ENCODE assay signal across 26 mouse cellular contexts in genomic region chr19:44745741-44746140, GRCm38 (mm10). TPM values are rescaled to one million over a fixed set of nuclear protein-coding genes. Genes with fewer than 3 reads are reported as not detected.
A peak's percentile ranks its signal among the peaks of the same experiment; 100 is the strongest.
DNase-seq lines count a peak whose midpoint lies in the region; ATAC-seq and TF ChIP-seq lines count a peak whose summit lies in the region.
"Had no signal": no experiment of that assay in that cellular context is flagged by ENCODE, and none has a peak within 500 bp of the region (broad histone marks: within the 10 kb centered on the region; RNA-seq: fewer than 3 reads in every experiment).

No protein-coding gene starts in this region.

- peak; percentile 12 for DNase-seq in hindbrain, embryonic 10.5 days (ENCODE audit: low spot score)
- no peak for DNase-seq in hindbrain, postnatal 0 days (ENCODE audit: low spot score)
- DNase-seq in kidney, postnatal 14 days = no peak
- DNase-seq in neural tube, embryonic 10.5 days (ENCODE audit: extremely low spot score, low spot score) = peak; percentile 36
- no peak for DNase-seq in layer of hippocampus, adult 8-10 months (ENCODE audit: low spot score in 2 of 2)
- DNase-seq: adrenal gland, postnatal 25 days; cerebellum, adult 9-10 months; gastrocnemius, postnatal 36 days; heart, adult 2 months; heart, postnatal 14 days; lung, embryonic 14.5 days; right cerebral cortex, postnatal 4 days; thymus, postnatal 14 days had no signal

- TF ChIP-seq CTCF in hindbrain, postnatal 0 days (IDR thresholded peaks at IDR 0.05; ENCODE audit: low read depth) = no peak

- H3K9ac ChIP-seq in hindbrain, postnatal 0 days (replicated peaks; ENCODE audit: low read length) = no peak overlapping the region
- H3K9ac ChIP-seq in kidney, embryonic 15.5 days = peak overlapping the region; percentile 77; the same call in 1 of the 2 replicates
- no peak overlapping the region for H3K9ac ChIP-seq in neural tube, embryonic 15.5 days (replicated peaks)
- H3K9ac ChIP-seq: embryonic facial prominence, embryonic 13.5 days; forebrain, embryonic 12.5 days; limb, embryonic 15.5 days; liver, embryonic 14.5 days; lung, embryonic 14.5 days had no signal

- H3K36me3 ChIP-seq in hindbrain, embryonic 10.5 days = no peaks in the 10 kb centered on the region
- no peaks in the 10 kb centered on the region for H3K36me3 ChIP-seq in hindbrain, postnatal 0 days (ENCODE audit: insufficient read depth, low read length)
- no peaks in the 10 kb centered on the region for H3K36me3 ChIP-seq in kidney, embryonic 15.5 days
- H3K36me3 ChIP-seq in neural tube, embryonic 15.5 days = no peaks in the 10 kb centered on the region
- H3K36me3 ChIP-seq: embryonic facial prominence, embryonic 13.5 days; forebrain, embryonic 12.5 days; heart, embryonic 13.5 days; limb, embryonic 15.5 days had no signal

- peaks cover 100% of the 10 kb centered on the region for H3K27me3 ChIP-seq in hindbrain, embryonic 10.5 days (ENCODE audit: insufficient read depth, poor library complexity, severe bottlenecking)
- peaks cover 91% of the 10 kb centered on the region for H3K27me3 ChIP-seq in hindbrain, postnatal 0 days (ENCODE audit: insufficient read depth, low read length)
- peaks cover 87% of the 10 kb centered on the region for H3K27me3 ChIP-seq in kidney, embryonic 15.5 days
- H3K27me3 ChIP-seq in neural tube, embryonic 15.5 days (replicated peaks) = peaks cover 93% of the 10 kb centered on the region

- no peak overlapping the region for H3K4me3 ChIP-seq in hindbrain, embryonic 10.5 days
- no peak overlapping the region for H3K4me3 ChIP-seq in hindbrain, postnatal 0 days (ENCODE audit: low read length)
- peak overlapping the region; percentile 59 for H3K4me3 ChIP-seq in kidney, embryonic 15.5 days (replicated peaks)
- no peak overlapping the region for H3K4me3 ChIP-seq in neural tube, embryonic 15.5 days (replicated peaks)
- H3K4me3 ChIP-seq: erythroblast, embryonic 14.5 days; heart, adult 2 months; myocyte had no signal

- 5% methylated on average over 6 of the region's 6 CpGs for WGBS in hindbrain, embryonic 10.5 days
- WGBS in hindbrain, postnatal 0 days = 14% methylated on average over 6 of the region's 6 CpGs
- 4% methylated on average over 6 of the region's 6 CpGs for WGBS in kidney, embryonic 15.5 days
- 6% methylated on average over 6 of the region's 6 CpGs for WGBS in neural tube, embryonic 15.5 days

- peaks cover 67% of the 10 kb centered on the region for H3K4me1 ChIP-seq in hindbrain, embryonic 10.5 days (replicated peaks)
- H3K4me1 ChIP-seq in hindbrain, postnatal 0 days (ENCODE audit: insufficient read depth, low read length) = no peaks in the 10 kb centered on the region
- peaks cover 53% of the 10 kb centered on the region for H3K4me1 ChIP-seq in kidney, embryonic 15.5 days
- peaks cover 31% of the 10 kb centered on the region for H3K4me1 ChIP-seq in neural tube, embryonic 15.5 days

- no peaks in the 10 kb centered on the region for H3K9me3 ChIP-seq in hindbrain, embryonic 10.5 days
- H3K9me3 ChIP-seq in hindbrain, postnatal 0 days (ENCODE audit: low read length) = no peaks in the 10 kb centered on the region
- H3K9me3 ChIP-seq in kidney, embryonic 15.5 days (replicated peaks) = no peaks in the 10 kb centered on the region
- no peaks in the 10 kb centered on the region for H3K9me3 ChIP-seq in neural tube, embryonic 15.5 days (replicated peaks)
- H3K9me3 ChIP-seq: embryonic facial prominence, embryonic 13.5 days; forebrain, embryonic 12.5 days; heart, embryonic 13.5 days; limb, embryonic 15.5 days had no signal

- no peak for ATAC-seq in hindbrain, postnatal 0 days
- ATAC-seq in kidney, embryonic 15.5 days (replicated peaks; ENCODE audit: low FRiP score) = no peak
- no peak for ATAC-seq in neural tube, embryonic 15.5 days (ENCODE audit: low FRiP score)
- ATAC-seq: CD4-positive, CD25-positive, alpha-beta regulatory T cell, adult 4 months; midbrain, embryonic 16.5 days had no signal

- H3K27ac ChIP-seq in hindbrain, embryonic 10.5 days = no peak overlapping the region
- H3K27ac ChIP-seq in hindbrain, postnatal 0 days = no peak overlapping the region
- H3K27ac ChIP-seq in kidney, embryonic 15.5 days = peak overlapping the region; percentile 98
- no peak overlapping the region for H3K27ac ChIP-seq in neural tube, embryonic 15.5 days (replicated peaks)
- H3K27ac ChIP-seq: embryonic facial prominence, embryonic 13.5 days; forebrain, embryonic 12.5 days; heart, adult 2 months; heart, embryonic 13.5 days; limb, embryonic 15.5 days; liver, embryonic 14.5 days had no signal

- no peak overlapping the region for H3K4me2 ChIP-seq in hindbrain, postnatal 0 days (ENCODE audit: low read depth, low read length)
- H3K4me2 ChIP-seq in kidney, embryonic 15.5 days = peak overlapping the region; percentile 78
- no peak overlapping the region for H3K4me2 ChIP-seq in neural tube, embryonic 15.5 days
- H3K4me2 ChIP-seq: forebrain, embryonic 12.5 days had no signal

RNA-seq across cellular contexts. Expression of gene Pax2, which starts 10.1 kb away (rescaled TPM):
- 3.2 and 8.2 TPM in 2 replicates for polyA plus RNA-seq in hindbrain, embryonic 10.5 days (2016; fragmentation: Nextera tagmentation; extraction: Ambion mirVana)
- 8.1 and 9.0 TPM in 2 replicates for total RNA-seq in hindbrain, postnatal 0 days (2014; rRNA removed)
- polyA plus RNA-seq in hindbrain, postnatal 0 days (2015; fragmentation: Nextera tagmentation; extraction: Ambion mirVana) = 9.6 and 11.2 TPM in 2 replicates
- 34.6 and 36.9 TPM in 2 replicates for polyA plus RNA-seq in kidney, embryonic 15.5 days (2015; fragmentation: Nextera tagmentation; extraction: Ambion mirVana)
- 16.5 and 20.5 TPM in 2 replicates for polyA plus RNA-seq in neural tube, embryonic 15.5 days (2015; fragmentation: Nextera tagmentation; extraction: Ambion mirVana)
- under 1 TPM in 2 of 4 experiments, not detected in 2; 0.30 to 0.36 TPM for total RNA-seq in layer of hippocampus, adult 8-10 months (2022)
- total RNA-seq: adrenal gland, postnatal 25 days; gastrocnemius, postnatal 36 days; heart, adult 2 months; heart, postnatal 14 days; megakaryocyte, adult 5-6 weeks had no signal
- polyA plus RNA-seq: erythroblast, embryonic 14.5 days; heart, adult 2 months; heart, embryonic 13.5 days; limb, embryonic 15.5 days; liver, embryonic 14.5 days; myocyte; stomach, embryonic 14.5 days had no signal

Comparison
In these comparisons a context has a peak if more than half of its experiments do, and no peak if none do; other contexts are left out.
1. DNase-seq: peak in hindbrain, embryonic 10.5 days (single experiment) and neural tube, embryonic 10.5 days (single experiment); none in hindbrain, postnatal 0 days (single experiment), kidney, postnatal 14 days (single experiment) and layer of hippocampus, adult 8-10 months (0 of 2).